7 mouse cellular contexts compared by ENCODE assay signal in the genomic region with DNA sequence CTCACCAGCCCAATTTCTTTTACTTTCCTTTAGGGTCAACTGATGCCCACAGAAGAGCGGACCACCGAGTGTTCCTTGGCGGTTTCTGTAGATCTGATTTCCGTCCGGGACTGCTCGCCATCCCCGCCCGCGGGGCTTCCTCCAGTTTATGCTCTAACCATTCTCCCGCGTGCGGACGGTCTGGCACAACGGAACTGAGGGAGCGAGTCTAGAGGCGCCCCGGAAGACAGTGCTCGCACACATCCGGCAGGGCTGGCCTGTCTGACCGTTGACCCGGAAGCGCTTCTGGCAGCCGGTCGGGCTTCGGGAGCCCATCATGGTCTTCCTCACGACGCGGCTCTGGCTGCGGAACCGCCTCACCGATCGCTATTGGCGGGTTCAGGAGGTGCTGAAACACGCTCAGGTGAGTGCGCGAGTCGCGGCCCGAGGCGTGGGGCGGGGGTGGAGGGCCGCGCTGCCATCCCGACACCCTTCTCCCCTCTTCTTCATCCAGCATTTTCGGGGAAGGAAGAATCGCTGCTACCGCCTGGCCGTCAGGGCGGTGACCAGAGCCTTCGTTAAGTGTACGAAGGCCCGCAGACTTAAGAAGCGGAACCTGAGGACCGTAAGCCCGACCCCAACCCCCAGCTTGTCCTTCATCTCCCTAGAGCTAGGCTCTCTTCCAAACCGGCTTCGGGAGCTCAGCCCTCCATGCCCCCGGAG. TPM values are rescaled to one million over a fixed set of nuclear protein-coding genes. Genes with fewer than 3 reads are reported as not detected.
A peak's percentile ranks its signal among the peaks of the same experiment; 100 is the strongest.
DNase-seq lines count a peak whose midpoint lies in the region; ATAC-seq lines count a peak whose summit lies in the region.

No protein-coding gene starts in this region.

- H3K4me3 ChIP-seq in intestine, embryonic 16.5 days (ENCODE audit: low read length): peak overlapping the region; percentile 92
- peak overlapping the region; percentile 90 for H3K4me3 ChIP-seq in midbrain, embryonic 11.5 days (ENCODE audit: low read depth, low read length)

- H3K9ac ChIP-seq in intestine, embryonic 16.5 days (ENCODE audit: low read depth, low read length): peak overlapping the region; percentile 85
- H3K9ac ChIP-seq in midbrain, embryonic 11.5 days (ENCODE audit: low read length): peak overlapping the region; percentile 91

- peak overlapping the region; percentile 80 for H3K27ac ChIP-seq in intestine, embryonic 16.5 days (ENCODE audit: low read length)
- no peak overlapping the region; the same call in 1 of the 2 replicates for H3K27ac ChIP-seq in midbrain, embryonic 11.5 days (ENCODE audit: low read depth, low read length)

- H3K4me1 ChIP-seq in intestine, embryonic 16.5 days (ENCODE audit: control insufficient read depth, insufficient read depth, low read length): peaks cover 15% of the 10 kb centered on the region
- peaks cover 7% of the 10 kb centered on the region for H3K4me1 ChIP-seq in midbrain, embryonic 11.5 days (ENCODE audit: control insufficient read depth, insufficient read depth, low read length)

- no peaks in the 10 kb centered on the region for H3K27me3 ChIP-seq in intestine, embryonic 16.5 days (replicated peaks; ENCODE audit: control insufficient read depth, insufficient read depth, low read length)
- H3K27me3 ChIP-seq in midbrain, embryonic 11.5 days (ENCODE audit: control insufficient read depth, insufficient read depth, low read length): no peaks in the 10 kb centered on the region

- intact Hi-C loops in gastrocnemius, postnatal 36 days (cut with DNase I): no loop called here
- intact Hi-C loops in left cerebral cortex, postnatal 36 days (cut with DNase I): no loop called here

- H3K36me3 ChIP-seq in intestine, embryonic 16.5 days (ENCODE audit: control insufficient read depth, insufficient read depth, low read length): peaks cover 7% of the 10 kb centered on the region; the same call in 1 of the 2 replicates
- H3K36me3 ChIP-seq in midbrain, embryonic 11.5 days (ENCODE audit: control insufficient read depth, insufficient read depth, low read length): peaks cover 4% of the 10 kb centered on the region; the same call in 1 of the 2 replicates

- H3K4me2 ChIP-seq in intestine, embryonic 16.5 days (ENCODE audit: low read depth, low read length): peak overlapping the region; percentile 78
- H3K4me2 ChIP-seq in midbrain, embryonic 11.5 days: peak overlapping the region; percentile 52

- peak; percentile 98 for ATAC-seq in intestine, embryonic 16.5 days
- ATAC-seq in midbrain, embryonic 11.5 days (ENCODE audit: low FRiP score): peak; percentile 98

- peak; percentile 97 to 98 for DNase-seq in adrenal gland, adult 18-20 months (ENCODE audit: low spot score in 2 of 2)
- DNase-seq in embryo, embryonic 11 days: peak; percentile 95
- DNase-seq in gastrocnemius, postnatal 36 days: peak; percentile 95 to 96
- DNase-seq in left cerebral cortex, postnatal 36 days (ENCODE audit: low spot score in 2 of 2): peak; percentile 95
- DNase-seq in midbrain, embryonic 11.5 days (ENCODE audit: low spot score, missing footprints): peak; percentile 99
- DNase-seq in skeletal muscle tissue, adult 2 months (ENCODE audit: low read depth, low spot score): peak; percentile 93

- under 1% methylated on average over 55 of the region's 58 CpGs for WGBS in intestine, embryonic 16.5 days
- WGBS in midbrain, embryonic 11.5 days: under 1% methylated on average over 56 of the region's 58 CpGs

- H3K9me3 ChIP-seq in intestine, embryonic 16.5 days (ENCODE audit: control insufficient read depth, low read length): no peaks in the 10 kb centered on the region
- H3K9me3 ChIP-seq in midbrain, embryonic 11.5 days (ENCODE audit: control insufficient read depth, low read length): no peaks in the 10 kb centered on the region

RNA-seq across cellular contexts. Expression of gene Mrpl20, which starts 0.8 kb away (rescaled TPM):
- total RNA-seq in adrenal gland, adult 18-20 months (2021): 100 to 1,000 TPM; 143 to 148 TPM
- 10 to 100 TPM; 38.3 to 49.1 TPM for total RNA-seq in gastrocnemius, postnatal 36 days (2021)
- polyA plus RNA-seq in intestine, embryonic 16.5 days (2015; fragmentation: Nextera tagmentation; extraction: Ambion mirVana): 210 and 226 TPM in 2 replicates
- total RNA-seq in left cerebral cortex, postnatal 36 days (2021): 10 to 100 TPM; 77.3 to 91.6 TPM
- polyA plus RNA-seq in midbrain, embryonic 11.5 days (2014; fragmentation: Nextera tagmentation; extraction: Ambion mirVana): 225 and 243 TPM in 2 replicates

RNA-seq across cellular contexts. Expression of gene Ccnl2, which starts 8.8 kb away (rescaled TPM):
- 100 to 1,000 TPM; 112 to 146 TPM for total RNA-seq in adrenal gland, adult 18-20 months (2021)
- total RNA-seq in gastrocnemius, postnatal 36 days (2021): 10 to 100 TPM; 19.7 to 23.7 TPM
- 130 and 131 TPM in 2 replicates for polyA plus RNA-seq in intestine, embryonic 16.5 days (2015; fragmentation: Nextera tagmentation; extraction: Ambion mirVana)
- 10 to 100 TPM; 50.4 to 84.5 TPM for total RNA-seq in left cerebral cortex, postnatal 36 days (2021)
- polyA plus RNA-seq in midbrain, embryonic 11.5 days (2014; fragmentation: Nextera tagmentation; extraction: Ambion mirVana): 146 and 157 TPM in 2 replicates

RNA-seq across cellular contexts. Expression of gene Ankrd65, which starts 13.3 kb away (rescaled TPM):
- not detected for total RNA-seq in adrenal gland, adult 18-20 months (2021)
- total RNA-seq in gastrocnemius, postnatal 36 days (2021): not detected
- polyA plus RNA-seq in intestine, embryonic 16.5 days (2015; fragmentation: Nextera tagmentation; extraction: Ambion mirVana): not detected in 2 replicates
- not detected for total RNA-seq in left cerebral cortex, postnatal 36 days (2021)
- polyA plus RNA-seq in midbrain, embryonic 11.5 days (2014; fragmentation: Nextera tagmentation; extraction: Ambion mirVana): not detected in 2 replicates

RNA-seq across cellular contexts. Expression of gene Tmem88b, which starts 17.8 kb away (rescaled TPM):
- under 1 TPM; 0.56 to 0.70 TPM for total RNA-seq in adrenal gland, adult 18-20 months (2021)
- total RNA-seq in gastrocnemius, postnatal 36 days (2021): under 1 TPM; 0.67 to 0.87 TPM
- 0.89 and 1.1 TPM in 2 replicates for polyA plus RNA-seq in intestine, embryonic 16.5 days (2015; fragmentation: Nextera tagmentation; extraction: Ambion mirVana)
- total RNA-seq in left cerebral cortex, postnatal 36 days (2021): 10 to 100 TPM; 18.3 to 30.0 TPM
- 0.14 and 0.21 TPM in 2 replicates for polyA plus RNA-seq in midbrain, embryonic 11.5 days (2014; fragmentation: Nextera tagmentation; extraction: Ambion mirVana)

RNA-seq across cellular contexts. Expression of gene Aurkaip1, which starts 27.6 kb away (rescaled TPM):
- 100 to 1,000 TPM; 142 to 164 TPM for total RNA-seq in adrenal gland, adult 18-20 months (2021)
- 10 to 100 TPM; 67.3 to 73.1 TPM for total RNA-seq in gastrocnemius, postnatal 36 days (2021)
- 180 and 196 TPM in 2 replicates for polyA plus RNA-seq in intestine, embryonic 16.5 days (2015; fragmentation: Nextera tagmentation; extraction: Ambion mirVana)
- 100 to 1,000 TPM in 1 of 2 experiments, 10 to 100 TPM in 1; 88.7 to 101 TPM for total RNA-seq in left cerebral cortex, postnatal 36 days (2021)
- 113 and 128 TPM in 2 replicates for polyA plus RNA-seq in midbrain, embryonic 11.5 days (2014; fragmentation: Nextera tagmentation; extraction: Ambion mirVana)
